In the genomic region with DNA sequence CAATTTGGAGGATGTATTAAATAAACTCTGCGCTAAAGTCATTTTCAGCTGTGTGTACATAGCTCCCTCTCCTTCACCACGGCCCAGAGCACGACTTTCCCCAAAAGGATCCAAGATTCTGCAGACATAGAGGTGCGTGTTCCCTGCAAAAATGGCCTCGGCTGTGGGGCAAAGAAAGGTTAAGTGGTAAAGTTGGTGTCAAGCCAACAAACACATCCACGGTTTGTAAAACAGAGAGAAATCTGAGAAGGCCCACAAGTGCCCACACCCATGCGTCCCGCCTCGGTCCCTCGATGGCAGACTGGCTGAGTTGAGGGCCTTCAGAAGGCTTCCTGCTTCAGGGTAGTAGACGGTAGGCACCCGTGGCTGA, we compare ENCODE assay signal across 25 mouse cellular contexts.
DNase-seq lines count a peak whose midpoint lies in the region; ATAC-seq and TF ChIP-seq lines count a peak whose summit lies in the region.
"Had no signal": no experiment of that assay in that cellular context is flagged by ENCODE, and none has a peak within 500 bp of the region (broad histone marks: within the 10 kb centered on the region; RNA-seq: fewer than 3 reads in every experiment).

No protein-coding gene starts in this region.

- no peaks in the 10 kb centered on the region for H3K9me3 ChIP-seq in embryonic facial prominence, embryonic 14.5 days (ENCODE audit: control insufficient read depth, low read length)
- H3K9me3 ChIP-seq in embryonic facial prominence, embryonic 10.5 days = no peaks in the 10 kb centered on the region
- H3K9me3 ChIP-seq in lung, embryonic 14.5 days (ENCODE audit: low read depth, low read length) = no peaks in the 10 kb centered on the region
- H3K9me3 ChIP-seq in stomach, embryonic 16.5 days (replicated peaks; ENCODE audit: control insufficient read depth, low read length) = no peaks in the 10 kb centered on the region
- H3K9me3 ChIP-seq: embryonic facial prominence, embryonic 15.5 days; forebrain, embryonic 10.5 days; G1E; heart, embryonic 10.5 days; hindbrain, embryonic 10.5 days had no signal

- no peak overlapping the region for H3K9ac ChIP-seq in embryonic facial prominence, embryonic 14.5 days (ENCODE audit: low read depth, low read length)
- no peak overlapping the region for H3K9ac ChIP-seq in lung, embryonic 14.5 days
- H3K9ac ChIP-seq in stomach, embryonic 16.5 days (ENCODE audit: low read length) = no peak overlapping the region
- H3K9ac ChIP-seq: embryonic facial prominence, embryonic 15.5 days; hindbrain, embryonic 14.5 days had no signal

- H3K4me1 ChIP-seq in embryonic facial prominence, embryonic 14.5 days (ENCODE audit: control insufficient read depth, insufficient read depth, low read length) = no peaks in the 10 kb centered on the region; the same call in 1 of the 2 replicates
- H3K4me1 ChIP-seq in embryonic facial prominence, embryonic 10.5 days = no peaks in the 10 kb centered on the region
- H3K4me1 ChIP-seq in lung, embryonic 14.5 days (ENCODE audit: insufficient read depth) = peaks cover 10% of the 10 kb centered on the region
- H3K4me1 ChIP-seq in stomach, embryonic 16.5 days (ENCODE audit: control insufficient read depth, insufficient read depth, low read length) = peaks cover 5% of the 10 kb centered on the region; the same call in 1 of the 2 replicates
- H3K4me1 ChIP-seq: embryonic facial prominence, embryonic 15.5 days; forebrain, embryonic 10.5 days; heart, embryonic 10.5 days; hindbrain, embryonic 10.5 days had no signal

- TF ChIP-seq CTCF in lung, embryonic 14.5 days (IDR thresholded peaks at IDR 0.05; ENCODE audit: low read depth) = no peak

- no peaks in the 10 kb centered on the region for H3K36me3 ChIP-seq in embryonic facial prominence, embryonic 14.5 days (ENCODE audit: control insufficient read depth, insufficient read depth, low read length)
- H3K36me3 ChIP-seq in embryonic facial prominence, embryonic 10.5 days (replicated peaks) = no peaks in the 10 kb centered on the region
- H3K36me3 ChIP-seq in lung, embryonic 14.5 days (ENCODE audit: insufficient read depth) = no peaks in the 10 kb centered on the region
- H3K36me3 ChIP-seq in stomach, embryonic 16.5 days (ENCODE audit: control insufficient read depth, insufficient read depth, low read length) = no peaks in the 10 kb centered on the region
- H3K36me3 ChIP-seq: embryonic facial prominence, embryonic 15.5 days; forebrain, embryonic 10.5 days; G1E; heart, embryonic 10.5 days; hindbrain, embryonic 10.5 days had no signal

- 58% methylated on average over 12 of the region's 12 CpGs for WGBS in embryonic facial prominence, embryonic 14.5 days
- WGBS in embryonic facial prominence, embryonic 10.5 days = 83% methylated on average over 12 of the region's 12 CpGs
- WGBS in lung, embryonic 14.5 days = 17% methylated on average over 12 of the region's 12 CpGs
- 37% methylated on average over 12 of the region's 12 CpGs for WGBS in stomach, embryonic 16.5 days

- no peak overlapping the region for H3K4me2 ChIP-seq in embryonic facial prominence, embryonic 14.5 days (ENCODE audit: low read depth, low read length)
- H3K4me2 ChIP-seq in lung, embryonic 14.5 days = 0 out of 2 replicates have a peak overlapping the region, but pooled peaks have one; percentile 18
- H3K4me2 ChIP-seq in stomach, embryonic 16.5 days (ENCODE audit: low read depth, low read length) = no peak overlapping the region
- H3K4me2 ChIP-seq: embryonic facial prominence, embryonic 15.5 days; hindbrain, embryonic 14.5 days had no signal

- H3K4me3 ChIP-seq in embryonic facial prominence, embryonic 14.5 days (ENCODE audit: low read depth, low read length) = no peak overlapping the region
- no peak overlapping the region for H3K4me3 ChIP-seq in embryonic facial prominence, embryonic 10.5 days
- no peak overlapping the region for H3K4me3 ChIP-seq in lung, embryonic 14.5 days (ENCODE audit: low read depth, low read length)
- H3K4me3 ChIP-seq in stomach, embryonic 16.5 days (replicated peaks; ENCODE audit: low read length) = no peak overlapping the region
- H3K4me3 ChIP-seq: embryonic facial prominence, embryonic 15.5 days; erythroblast, embryonic 14.5 days; forebrain, embryonic 10.5 days; gastrocnemius, adult 2 months; heart, embryonic 10.5 days; hindbrain, embryonic 10.5 days had no signal

- ATAC-seq in embryonic facial prominence, embryonic 14.5 days (ENCODE audit: low read depth) = no peak
- ATAC-seq in lung, embryonic 14.5 days (ENCODE audit: insufficient read depth) = peak; percentile 83
- ATAC-seq in stomach, embryonic 16.5 days (ENCODE audit: insufficient read depth, low FRiP score) = peak; percentile 74
- ATAC-seq: CD4-positive, CD25-positive, alpha-beta regulatory T cell, adult 4 months; forebrain, embryonic 14.5 days had no signal

- peak; percentile 32 for DNase-seq in embryonic facial prominence, embryonic 14.5 days (ENCODE audit: low spot score)
- no peak for DNase-seq in embryonic facial prominence, embryonic 10.5 days (ENCODE audit: low spot score)
- peak; percentile 68 for DNase-seq in lung, embryonic 14.5 days
- no peak for DNase-seq in lung, postnatal 36 days
- peak; percentile 10 for DNase-seq in lung, postnatal 10 days
- no peak for DNase-seq in lung, postnatal 25 days (ENCODE audit: low spot score)
- DNase-seq in urinary bladder, postnatal 36 days (ENCODE audit: low spot score in 2 of 2) = no peak
- DNase-seq: adrenal gland, postnatal 14 days; B cell, adult 2 months; cerebellum, adult 11-12 months; cerebellum, adult 9-10 months; cerebellum, postnatal 36 days; gastrocnemius, adult 2 months; gastrocnemius, postnatal 25 days; heart, postnatal 14 days had no signal

- no peak overlapping the region for H3K27ac ChIP-seq in embryonic facial prominence, embryonic 14.5 days (replicated peaks; ENCODE audit: low read depth, low read length)
- H3K27ac ChIP-seq in embryonic facial prominence, embryonic 10.5 days (replicated peaks) = no peak overlapping the region
- peak overlapping the region; percentile 60 for H3K27ac ChIP-seq in lung, embryonic 14.5 days (ENCODE audit: low read depth)
- H3K27ac ChIP-seq in stomach, embryonic 16.5 days (ENCODE audit: low read length) = no peak overlapping the region; the same call in 1 of the 2 replicates
- H3K27ac ChIP-seq: embryonic facial prominence, embryonic 15.5 days; forebrain, embryonic 10.5 days; gastrocnemius, adult 2 months; heart, embryonic 10.5 days; hindbrain, embryonic 10.5 days; hindbrain, embryonic 14.5 days had no signal

- no peaks in the 10 kb centered on the region for H3K27me3 ChIP-seq in embryonic facial prominence, embryonic 14.5 days (replicated peaks; ENCODE audit: control insufficient read depth, insufficient read depth, low read length)
- no peaks in the 10 kb centered on the region for H3K27me3 ChIP-seq in embryonic facial prominence, embryonic 10.5 days (replicated peaks; ENCODE audit: low read depth, poor library complexity, severe bottlenecking)
- H3K27me3 ChIP-seq in lung, embryonic 14.5 days (ENCODE audit: insufficient read depth, low read length) = no peaks in the 10 kb centered on the region
- no peaks in the 10 kb centered on the region for H3K27me3 ChIP-seq in stomach, embryonic 16.5 days (ENCODE audit: control insufficient read depth, insufficient read depth, low read length)
- H3K27me3 ChIP-seq: embryonic facial prominence, embryonic 15.5 days had no signal

Comparison
In these comparisons a context has a peak if more than half of its experiments do, and no peak if none do; other contexts are left out.
1. DNase-seq: peak in embryonic facial prominence, embryonic 14.5 days (single experiment), lung, embryonic 14.5 days (single experiment) and lung, postnatal 10 days (single experiment); none in embryonic facial prominence, embryonic 10.5 days (single experiment), lung, postnatal 36 days (single experiment), lung, postnatal 25 days (single experiment) and urinary bladder, postnatal 36 days (0 of 2).